Mouse (Mus musculus) ES-E14 (cell line): ENCODE data around the gene Sptlc3.

ENCODE experiments used
- CHD2 ChIP-seq: IDR thresholded peaks from 2 replicates; pipeline ENCODE4 v1.6.1; 2014; ENCODE audit warnings: mild to moderate bottlenecking, low read depth, low read length, inconsistent platforms
- ZC3H11A ChIP-seq: IDR thresholded peaks from 2 replicates; pipeline ENCODE4 v1.6.1; 2012; ENCODE audit warnings: low read depth, mild to moderate bottlenecking, inconsistent platforms, low read length, borderline replicate concordance

GRCm38 (mm10) chr2:139637861-139638260, 144.1 kb downstream of the Sptlc3 start:
- no peak for TF ChIP-seq CHD2
- TF ChIP-seq ZC3H11A: no peak
